Mouse (Mus musculus): ENCODE measurements around the gene Tom1l2. TPM values are rescaled to one million over a fixed set of nuclear protein-coding genes. Genes with fewer than 3 reads are reported as not detected.
A peak's percentile ranks its signal among the peaks of the same experiment; 100 is the strongest.

The Tom1l2 gene
- total RNA-seq, 2 experiments from 2014 or later = 3.9 to 19.0 TPM

- no peak for ATAC-seq (replicated peaks; ENCODE audit: low FRiP score, low TSS enrichment, poor library complexity, severe bottlenecking)
Measured at GRCm38 (mm10) chr11:60351925-60352371, 757 bp downstream of the Tom1l2 start.

GRCm38 (mm10) chr11:60351388-60351787 is 1.3 kb downstream of the Tom1l2 start:
- no peak for ATAC-seq (replicated peaks; ENCODE audit: low FRiP score, low TSS enrichment, poor library complexity, severe bottlenecking)

GRCm38 (mm10) chr11:60346537-60346936 is 6.2 kb downstream of the Tom1l2 start:
- ATAC-seq (replicated peaks; ENCODE audit: low FRiP score, low TSS enrichment, poor library complexity, severe bottlenecking) = no peak

- no peak for ATAC-seq (replicated peaks; ENCODE audit: low FRiP score, low TSS enrichment, poor library complexity, severe bottlenecking)
Measured at GRCm38 (mm10) chr11:60345868-60346267, 6.8 kb downstream of the Tom1l2 start.

- ATAC-seq (replicated peaks; ENCODE audit: low FRiP score, low TSS enrichment, poor library complexity, severe bottlenecking) = no peak
Measured at GRCm38 (mm10) chr11:60339361-60339760, 13.3 kb downstream of the Tom1l2 start.

- ATAC-seq (replicated peaks; ENCODE audit: low FRiP score, low TSS enrichment, poor library complexity, severe bottlenecking) = peak; percentile 47; the same call in 1 of the 2 replicates
Measured at GRCm38 (mm10) chr11:60338291-60338690, 14.4 kb downstream of the Tom1l2 start.

- ATAC-seq (replicated peaks; ENCODE audit: low FRiP score, low TSS enrichment, poor library complexity, severe bottlenecking) = no peak
Measured at GRCm38 (mm10) chr11:60335771-60336170, 16.9 kb downstream of the Tom1l2 start.

- no peak for ATAC-seq (replicated peaks; ENCODE audit: low FRiP score, low TSS enrichment, poor library complexity, severe bottlenecking)
Measured at GRCm38 (mm10) chr11:60334124-60334523, 18.6 kb downstream of the Tom1l2 start.

- no peak for ATAC-seq (replicated peaks; ENCODE audit: low FRiP score, low TSS enrichment, poor library complexity, severe bottlenecking)
Measured at GRCm38 (mm10) chr11:60333461-60333860, 19.2 kb downstream of the Tom1l2 start.

- no peak for ATAC-seq (replicated peaks; ENCODE audit: low FRiP score, low TSS enrichment, poor library complexity, severe bottlenecking)
Measured at GRCm38 (mm10) chr11:60330551-60330950, 22.2 kb downstream of the Tom1l2 start.

- no peak for ATAC-seq (replicated peaks; ENCODE audit: low FRiP score, low TSS enrichment, poor library complexity, severe bottlenecking)
Measured at GRCm38 (mm10) chr11:60323731-60324130, 29.0 kb downstream of the Tom1l2 start.

GRCm38 (mm10) chr11:60321438-60321837 is 31.3 kb downstream of the Tom1l2 start:
- ATAC-seq (replicated peaks; ENCODE audit: low FRiP score, low TSS enrichment, poor library complexity, severe bottlenecking) = no peak

GRCm38 (mm10) chr11:60320426-60321037 is 32.2 kb downstream of the Tom1l2 start:
- ATAC-seq (replicated peaks; ENCODE audit: low FRiP score, low TSS enrichment, poor library complexity, severe bottlenecking) = no peak

GRCm38 (mm10) chr11:60319257-60320066 is 33.2 kb downstream of the Tom1l2 start:
- 0 out of 2 replicates have a peak, but pooled peaks have one; percentile 21 for ATAC-seq (replicated peaks; ENCODE audit: low FRiP score, low TSS enrichment, poor library complexity, severe bottlenecking)

GRCm38 (mm10) chr11:60318716-60319115 is 34.0 kb downstream of the Tom1l2 start:
- peak; percentile 69 for ATAC-seq (replicated peaks; ENCODE audit: low FRiP score, low TSS enrichment, poor library complexity, severe bottlenecking)

- no peak for ATAC-seq (replicated peaks; ENCODE audit: low FRiP score, low TSS enrichment, poor library complexity, severe bottlenecking)
Measured at GRCm38 (mm10) chr11:60317376-60318102, 35.2 kb downstream of the Tom1l2 start.

GRCm38 (mm10) chr11:60316883-60317282 is 35.8 kb downstream of the Tom1l2 start:
- no peak for ATAC-seq (replicated peaks; ENCODE audit: low FRiP score, low TSS enrichment, poor library complexity, severe bottlenecking)

GRCm38 (mm10) chr11:60316250-60316649 is 36.5 kb downstream of the Tom1l2 start:
- no peak for ATAC-seq (replicated peaks; ENCODE audit: low FRiP score, low TSS enrichment, poor library complexity, severe bottlenecking)

- ATAC-seq (replicated peaks; ENCODE audit: low FRiP score, low TSS enrichment, poor library complexity, severe bottlenecking) = no peak
Measured at GRCm38 (mm10) chr11:60311025-60311854, 41.5 kb downstream of the Tom1l2 start.

All from megakaryocyte-erythroid progenitor cell, adult 5-6 weeks (primary cell).